Mouse (Mus musculus): Measurements from ENCODE around the gene Ttc8. TPM values are rescaled to one million over a fixed set of nuclear protein-coding genes. Genes with fewer than 3 reads are reported as not detected.
A peak's percentile ranks its signal among the peaks of the same experiment; 100 is the strongest.
"Not testable (repeated sequence)": the region's sequence is repeated elsewhere in the genome, so short reads cannot be mapped to it uniquely, and the experiment has no call there.

The Ttc8 gene
- 1 to 10 TPM; 3.9 to 5.2 TPM for total RNA-seq (2021)

DNA sequence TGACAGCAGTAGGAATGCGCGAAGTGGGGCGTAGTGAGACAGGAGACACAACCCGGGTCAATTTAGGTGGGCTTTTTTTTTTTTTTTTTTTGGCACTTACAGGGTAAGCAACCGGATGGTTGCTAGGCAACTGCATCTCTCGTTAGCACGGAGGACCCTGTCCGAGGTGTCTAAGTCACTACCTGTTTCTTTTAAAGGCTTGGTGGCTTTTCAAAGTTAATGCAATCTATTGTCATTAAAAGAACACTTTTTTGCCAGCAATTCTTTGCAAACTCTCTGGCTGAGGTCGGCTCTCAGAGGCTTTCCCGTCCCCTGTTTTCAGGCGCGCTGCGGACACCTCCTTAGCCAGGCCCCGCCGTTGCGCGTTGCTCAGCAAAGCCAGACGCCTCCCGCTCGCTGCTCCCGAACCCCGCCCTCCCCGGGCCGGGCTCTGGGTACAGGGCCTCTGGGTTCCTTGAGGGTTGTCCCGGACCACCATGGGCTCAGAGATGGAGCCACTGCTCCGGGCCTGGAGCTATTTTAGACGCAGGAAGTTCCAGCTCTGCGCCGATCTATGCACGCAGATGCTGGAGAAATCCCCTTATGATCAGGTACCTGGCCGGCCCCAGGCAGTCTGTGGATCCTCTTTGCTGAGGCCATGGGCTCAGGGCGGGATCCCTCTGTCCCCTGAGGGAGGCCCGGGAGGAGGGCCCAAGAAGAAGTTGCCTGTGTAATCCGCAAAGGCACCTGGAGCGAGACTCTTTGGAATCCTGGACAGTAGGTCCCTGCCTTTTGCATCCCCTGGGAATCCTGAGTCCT lies at the start of gene Ttc8:
TSS of gene Ttc8 (plus strand) at position 381 of the 798 bp plus-strand sequence.
- intact Hi-C loops (cut with DNase I), result no loop called here
- DNase-seq (ENCODE audit: low spot score), result peak; percentile 65

DNA sequence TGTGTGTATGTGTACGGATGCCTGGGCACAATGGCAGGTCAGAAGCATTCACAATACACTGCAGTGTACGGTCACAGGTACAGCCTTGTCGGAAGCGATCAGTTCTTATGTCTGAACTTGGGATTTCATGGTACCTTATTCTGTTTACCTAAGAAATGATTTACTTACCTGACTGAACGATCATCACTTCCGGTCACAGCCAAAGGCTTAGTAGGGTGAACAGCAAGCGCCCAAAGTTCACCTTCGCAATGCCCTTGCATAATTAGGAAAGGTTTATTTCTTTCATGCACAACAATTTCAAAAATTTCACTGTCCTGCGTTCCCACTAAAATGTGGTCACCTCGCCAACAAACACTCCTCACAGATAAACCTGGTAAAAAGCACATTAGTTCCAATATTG lies 47.5 kb upstream of the Ttc8 start:
- DNase-seq (ENCODE audit: low spot score), result no peak
- intact Hi-C loops (cut with DNase I), result no loop called here

DNA sequence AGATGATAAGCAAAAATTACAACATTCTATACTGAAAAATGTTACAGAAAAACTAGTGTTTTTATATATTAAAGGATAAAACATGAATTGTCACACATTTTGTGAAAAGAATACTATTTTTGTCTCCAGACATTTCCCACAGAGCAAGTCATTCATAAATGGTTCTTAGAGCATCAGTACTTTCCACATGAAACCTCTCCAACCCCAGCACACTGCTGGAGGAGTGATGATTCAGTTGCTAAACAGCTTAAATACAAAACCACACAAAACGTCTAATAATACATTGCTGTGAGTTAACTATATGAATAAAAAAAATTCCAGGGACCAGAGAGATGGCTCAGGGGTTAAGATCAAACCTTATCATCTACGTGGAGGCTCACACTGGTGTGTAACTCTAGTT lies 45.2 kb upstream of the Ttc8 start:
- intact Hi-C loops (cut with DNase I), result no loop called here
- DNase-seq (ENCODE audit: low spot score), result no peak

DNA sequence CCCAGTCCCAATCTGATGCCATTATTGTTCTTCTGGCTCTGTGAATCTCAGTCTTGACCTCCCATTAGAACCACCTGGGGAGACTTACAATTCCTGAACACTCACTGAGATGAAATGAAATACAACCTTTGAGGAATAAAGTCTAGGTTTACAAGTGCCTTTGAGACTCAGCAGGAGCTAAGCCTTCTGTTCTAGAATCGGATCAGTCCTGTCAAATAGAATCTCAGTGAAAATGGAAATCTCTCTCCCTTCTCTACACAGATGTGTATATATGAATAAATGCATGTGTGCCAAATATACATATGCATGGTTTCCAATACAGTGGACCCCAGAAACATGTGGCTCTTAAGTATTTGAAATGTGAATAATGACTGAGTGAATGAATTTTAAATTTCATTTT lies 41.7 kb upstream of the Ttc8 start:
- intact Hi-C loops (cut with DNase I), result no loop called here
- DNase-seq (ENCODE audit: low spot score), result no peak

DNA sequence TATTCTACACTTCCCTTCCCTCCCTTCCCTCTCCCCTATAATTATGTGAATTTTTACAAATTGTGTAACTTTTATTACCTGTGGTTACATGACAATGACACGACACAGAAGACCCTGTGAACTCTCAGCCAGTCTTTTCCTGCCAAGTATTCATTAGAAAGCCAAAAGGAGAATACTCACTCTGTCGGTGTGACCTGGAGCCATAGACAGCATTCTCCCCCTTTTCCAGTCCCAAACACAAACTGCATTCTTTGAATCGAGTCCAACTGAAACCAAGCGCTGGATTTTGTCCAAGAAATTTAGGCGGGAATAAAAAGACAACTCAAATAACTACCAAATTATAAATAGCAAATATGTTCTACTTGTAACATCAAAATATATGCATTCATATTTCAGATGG lies 38.6 kb upstream of the Ttc8 start:
- DNase-seq (ENCODE audit: low spot score), result no peak
- intact Hi-C loops (cut with DNase I), result loop anchor here (2.0 kb wide), 1 partner anchor 207 kb away; no protein-coding TSS in a partner anchor

DNA sequence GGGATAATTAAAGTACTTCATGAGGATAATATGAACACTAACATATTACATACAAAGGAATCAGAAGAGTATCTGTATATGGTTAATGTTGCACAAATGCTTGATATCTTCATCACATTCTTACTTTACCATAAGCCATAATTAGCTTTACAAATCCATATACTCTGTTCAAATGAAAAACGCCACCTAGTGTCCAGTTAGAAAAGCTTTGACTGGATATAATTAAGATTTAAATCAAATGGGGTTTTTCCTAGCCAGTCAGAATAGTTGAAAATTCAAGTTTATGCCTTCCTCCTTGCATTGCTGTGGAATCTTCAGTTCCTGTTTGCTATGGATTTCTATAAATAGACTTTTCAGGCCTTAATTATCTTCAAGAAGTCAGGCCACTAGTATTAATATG lies 35.9 kb upstream of the Ttc8 start:
- intact Hi-C loops (cut with DNase I), result no loop called here
- no peak for DNase-seq (ENCODE audit: low spot score)

DNA sequence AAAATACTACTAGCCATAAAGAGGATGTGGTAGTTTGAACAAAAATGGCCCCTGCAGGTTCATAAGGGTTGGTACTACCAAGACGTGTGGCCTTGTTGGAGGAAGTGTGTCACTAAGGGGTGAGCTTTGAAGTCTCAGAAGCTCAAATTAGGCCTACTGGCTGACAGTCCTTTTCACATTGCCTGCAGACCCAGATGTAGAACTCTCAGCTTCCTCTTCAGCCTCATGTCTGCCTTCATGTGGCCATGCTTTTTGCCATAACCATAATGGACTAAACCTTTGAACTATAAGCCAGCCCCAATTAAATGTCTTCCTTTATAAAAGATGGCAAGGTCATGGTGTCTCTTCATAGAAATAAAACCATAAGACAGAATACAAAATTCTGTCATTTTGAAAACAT lies 23.6 kb upstream of the Ttc8 start:
- DNase-seq (ENCODE audit: low spot score), result no peak
- intact Hi-C loops (cut with DNase I), result no loop called here

DNA sequence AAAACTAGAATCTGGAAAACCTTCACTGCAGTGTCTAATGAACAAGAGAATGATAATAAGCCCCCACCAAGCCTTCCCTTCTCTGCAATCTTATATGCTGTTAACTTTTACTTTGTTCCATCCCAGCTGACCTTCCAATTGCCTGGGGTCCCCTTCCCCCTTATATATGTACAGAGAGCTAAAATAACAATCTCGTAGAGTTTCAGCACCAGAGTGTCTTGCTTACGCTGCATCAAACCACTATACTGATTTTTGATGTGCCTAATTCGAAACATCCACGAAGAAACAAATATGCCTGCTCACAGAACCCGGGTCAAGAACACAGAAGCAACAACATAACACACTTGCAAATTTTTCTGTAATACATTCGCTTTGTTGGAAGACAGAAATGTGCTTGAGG lies 20.7 kb upstream of the Ttc8 start:
- no peak for DNase-seq (ENCODE audit: low spot score)
- intact Hi-C loops (cut with DNase I), result no loop called here

DNA sequence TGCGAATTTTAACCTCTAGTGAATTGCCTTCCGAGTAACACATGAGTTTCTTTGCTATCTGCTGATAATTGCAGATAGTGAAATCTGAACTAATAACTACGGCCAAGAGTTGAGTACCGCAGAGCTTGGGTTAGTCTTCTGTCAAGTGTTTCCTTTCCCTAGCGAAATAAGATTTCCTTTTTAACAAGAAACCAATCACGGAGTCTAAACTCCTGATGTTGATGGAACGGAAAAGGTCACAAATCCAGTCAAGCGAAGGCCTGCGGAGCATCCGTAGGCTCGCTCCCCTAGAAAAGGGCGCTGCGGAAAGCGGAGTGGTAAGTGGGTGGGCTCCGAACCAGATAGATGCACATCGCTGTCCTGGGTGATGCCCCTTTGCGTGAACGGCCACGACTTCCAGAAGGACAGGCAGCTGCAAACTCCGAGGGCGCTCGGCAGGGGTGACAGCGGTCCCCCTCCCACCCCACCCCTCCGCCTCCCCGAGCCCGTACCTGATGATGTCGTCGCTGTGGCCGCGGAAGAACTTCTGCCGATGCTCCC lies 20.0 kb upstream of the Ttc8 start:
- intact Hi-C loops (cut with DNase I), result no loop called here
- no peak for DNase-seq (ENCODE audit: low spot score)

DNA sequence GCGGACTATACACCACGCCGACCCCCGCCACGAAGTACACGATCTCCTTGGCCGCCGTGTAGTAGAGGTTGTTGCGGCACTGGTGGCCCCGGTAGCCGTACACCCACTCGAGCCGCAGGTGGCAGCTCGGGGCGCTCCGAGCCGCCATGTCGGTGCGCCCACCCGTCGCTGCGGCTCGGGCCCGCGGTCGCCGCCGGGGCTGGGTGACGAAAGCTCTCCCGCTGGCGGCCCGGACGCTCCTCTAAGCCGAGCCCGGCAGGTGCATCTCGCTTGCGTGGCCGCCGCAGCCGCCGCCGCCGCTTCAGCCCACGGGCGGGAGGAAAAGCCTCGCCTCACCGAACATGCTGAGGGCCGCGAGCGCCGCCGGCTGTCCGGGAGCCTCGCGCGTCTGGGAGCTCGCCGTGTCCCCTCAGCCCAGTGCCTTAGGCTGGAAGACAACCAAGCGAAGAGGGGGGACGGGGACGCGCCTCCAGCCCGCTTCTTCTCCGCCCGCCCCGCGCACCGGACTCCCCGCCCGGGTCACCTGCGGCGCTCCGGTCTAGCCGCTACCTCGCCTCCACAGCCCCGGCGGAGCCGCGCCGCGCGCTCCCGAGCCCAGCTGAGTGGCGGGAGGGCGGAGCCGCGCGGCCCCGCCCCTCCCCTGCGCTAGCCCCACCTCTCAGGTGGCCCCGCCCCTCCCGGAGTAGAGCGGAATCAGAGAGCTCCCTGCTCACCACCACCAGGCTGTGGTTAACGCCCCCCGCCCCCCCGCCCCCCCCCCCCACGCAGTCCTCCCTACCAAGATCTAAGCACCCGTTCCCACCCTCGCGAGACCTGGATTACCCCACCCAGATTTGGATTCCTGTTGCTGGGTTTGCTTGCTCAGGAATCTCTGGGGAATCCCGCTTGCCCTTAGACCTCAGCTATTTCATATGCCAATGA lies 19.2 kb upstream of the Ttc8 start, which contains the start of gene Eml5:
TSS of gene Eml5 (minus strand) at position 604 of the 921 bp plus-strand sequence.
- peak; percentile 17 for DNase-seq (ENCODE audit: low spot score)
- intact Hi-C loops (cut with DNase I), result no loop called here

DNA sequence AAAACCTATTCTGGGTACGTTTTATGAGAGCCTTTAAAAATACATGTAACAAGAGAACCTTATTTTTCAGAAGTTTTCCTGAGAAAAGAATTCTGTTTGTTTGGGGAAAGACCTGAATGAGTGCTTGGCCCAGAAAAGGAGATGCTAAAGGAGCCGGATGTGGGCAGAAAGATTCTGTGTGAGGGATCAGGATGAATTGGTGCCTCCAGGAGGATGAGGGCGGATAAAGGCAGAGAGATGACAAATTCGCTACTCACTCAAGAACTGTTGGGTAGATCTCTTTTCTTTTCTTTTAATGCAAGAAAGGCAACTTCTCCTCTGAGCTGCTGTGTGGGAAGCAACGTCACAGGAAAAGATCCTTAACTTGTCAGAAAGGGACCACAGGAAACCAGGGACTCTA lies 14.9 kb upstream of the Ttc8 start:
- intact Hi-C loops (cut with DNase I), result no loop called here
- no peak for DNase-seq (ENCODE audit: low spot score)

DNA sequence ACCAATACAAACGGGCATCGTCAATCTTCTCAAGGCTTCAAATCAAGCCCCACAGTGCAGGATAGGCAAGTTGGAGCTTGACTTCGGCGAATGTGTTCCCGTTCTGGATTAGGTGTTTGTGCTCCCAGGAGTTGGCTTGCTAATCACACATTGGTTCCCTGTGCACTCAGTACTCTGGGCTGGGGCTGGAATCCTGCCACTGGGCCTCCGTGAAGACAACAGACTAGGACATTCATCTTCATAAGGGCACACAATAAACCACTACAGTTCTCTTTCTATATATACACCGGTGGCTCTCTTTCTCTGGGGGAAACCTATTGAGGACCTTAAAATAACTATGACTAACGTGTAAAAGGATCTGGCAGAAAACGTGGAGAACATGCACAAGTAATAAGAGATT lies 10.3 kb upstream of the Ttc8 start:
- intact Hi-C loops (cut with DNase I), result no loop called here
- no peak for DNase-seq (ENCODE audit: low spot score)

DNA sequence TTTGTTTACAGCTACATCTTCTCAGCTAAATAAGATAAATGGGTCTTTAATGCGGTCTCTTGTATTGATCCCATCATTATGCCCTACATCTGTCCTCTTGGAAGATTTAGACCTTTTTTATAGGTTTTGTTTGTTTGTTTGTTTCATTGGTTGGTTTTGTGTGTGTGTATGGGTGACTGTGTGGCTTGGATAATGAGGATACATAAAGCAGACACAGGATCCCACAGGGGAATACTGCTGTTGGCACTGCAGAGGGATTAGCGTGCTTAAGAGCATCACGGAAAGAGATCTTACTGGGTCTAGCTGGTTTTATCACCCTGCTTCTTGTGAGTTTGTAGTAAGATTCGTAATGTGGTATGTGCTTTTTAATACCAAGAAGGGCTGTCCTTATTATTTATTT lies 10.8 kb downstream of the Ttc8 start:
- no peak for DNase-seq (ENCODE audit: low spot score)
- intact Hi-C loops (cut with DNase I), result no loop called here

DNA sequence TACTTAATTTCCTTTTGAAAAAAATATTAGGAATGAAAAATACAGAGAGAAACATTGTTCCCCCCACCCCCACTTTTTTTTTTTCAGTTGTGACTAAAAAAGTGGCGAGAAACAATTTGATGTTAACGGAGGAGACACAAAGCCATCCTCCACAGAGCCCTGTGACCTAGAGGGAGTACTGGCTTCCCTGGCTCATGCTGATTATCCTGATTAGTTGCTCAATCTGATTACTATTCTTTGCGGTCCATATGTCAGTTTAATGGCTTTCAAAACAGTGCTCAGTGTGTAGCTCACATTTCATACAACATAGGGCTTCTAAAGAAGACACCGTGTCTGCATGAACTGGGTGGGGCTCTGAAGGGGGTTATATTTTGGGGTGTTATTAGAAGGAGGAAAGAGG lies 12.1 kb downstream of the Ttc8 start:
- intact Hi-C loops (cut with DNase I), result no loop called here
- DNase-seq (ENCODE audit: low spot score), result no peak

DNA sequence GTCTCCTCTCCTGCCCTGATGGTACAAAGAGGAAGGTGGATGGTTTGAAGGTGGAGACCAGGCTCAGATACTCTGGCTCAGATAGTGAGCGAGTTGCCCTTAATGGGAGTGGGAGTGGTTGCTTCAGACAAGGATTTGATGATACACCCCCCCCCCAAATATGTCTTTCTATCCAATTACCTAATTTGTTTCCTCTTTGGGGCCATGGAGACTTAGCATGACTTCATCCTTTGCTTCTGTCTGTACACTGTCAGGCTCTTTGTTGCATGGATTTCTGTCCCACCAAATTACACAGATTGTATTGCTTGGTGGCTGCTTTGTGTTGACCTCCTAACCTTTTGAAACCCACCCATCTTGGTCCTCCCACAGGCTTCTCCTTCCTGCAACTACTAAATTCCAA lies 12.5 kb downstream of the Ttc8 start:
- no peak for DNase-seq (ENCODE audit: low spot score)
- intact Hi-C loops (cut with DNase I), result no loop called here

DNA sequence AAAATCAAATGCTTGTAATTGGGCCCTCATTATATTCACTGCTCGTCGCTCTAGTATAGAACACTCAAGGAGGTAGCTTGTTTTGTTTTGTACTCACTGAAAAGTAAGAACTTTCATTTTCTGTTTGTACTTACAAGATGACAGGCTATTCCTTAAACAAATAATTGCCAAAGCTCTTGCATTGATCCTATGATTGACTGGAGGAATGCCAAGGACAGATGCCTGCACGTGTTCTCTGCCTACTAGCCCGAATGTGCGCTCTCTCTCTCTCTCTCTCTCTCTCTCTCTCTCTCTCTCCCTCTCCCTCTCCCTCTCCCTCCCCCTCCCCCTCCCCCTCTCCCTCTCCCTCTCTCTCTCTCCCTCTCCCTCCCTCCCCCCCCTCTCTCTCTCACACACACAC lies 30.9 kb downstream of the Ttc8 start:
- intact Hi-C loops (cut with DNase I); DNase-seq (ENCODE audit: low spot score): not testable (repeated sequence)

DNA sequence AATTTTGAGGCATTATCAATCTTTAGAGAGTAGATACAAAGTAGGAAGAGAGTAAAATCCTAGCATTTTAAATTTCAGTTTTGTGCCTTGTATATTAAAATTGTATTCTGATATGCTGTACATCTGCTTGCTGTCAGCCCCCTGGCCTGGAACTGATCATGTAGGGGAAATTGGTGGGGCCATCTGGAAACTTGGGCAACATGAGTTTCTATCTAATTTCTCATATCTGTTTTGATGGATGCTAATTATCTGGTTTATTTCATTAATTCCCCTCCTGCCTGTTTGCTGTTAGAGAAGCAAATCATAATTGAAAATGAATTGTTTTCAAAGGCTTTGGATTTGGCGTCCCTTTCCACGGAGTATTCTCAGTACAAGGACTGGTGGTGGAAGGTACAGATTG lies 36.6 kb downstream of the Ttc8 start:
- intact Hi-C loops (cut with DNase I), result no loop called here
- no peak for DNase-seq (ENCODE audit: low spot score)

DNA sequence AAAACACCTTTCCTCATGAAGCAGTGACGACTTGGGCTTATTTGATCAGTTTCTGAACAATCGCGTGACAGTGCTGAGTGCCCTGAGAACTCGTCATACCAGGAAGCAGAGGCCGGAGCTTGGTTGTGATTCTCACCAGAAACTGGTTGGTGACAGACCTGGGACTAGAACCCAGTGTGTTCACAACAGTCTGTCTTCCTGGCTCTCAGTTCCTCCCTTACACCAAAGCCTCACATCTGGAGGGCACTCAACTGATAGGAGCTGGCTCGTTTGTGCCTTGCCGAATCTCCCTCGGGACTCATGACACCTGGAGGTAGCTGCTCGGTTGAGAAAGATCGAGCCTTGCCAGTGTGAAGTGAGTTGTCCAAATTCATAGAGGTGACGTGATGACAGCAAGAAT lies 37.1 kb downstream of the Ttc8 start:
- DNase-seq (ENCODE audit: low spot score), result no peak
- intact Hi-C loops (cut with DNase I), result no loop called here

DNA sequence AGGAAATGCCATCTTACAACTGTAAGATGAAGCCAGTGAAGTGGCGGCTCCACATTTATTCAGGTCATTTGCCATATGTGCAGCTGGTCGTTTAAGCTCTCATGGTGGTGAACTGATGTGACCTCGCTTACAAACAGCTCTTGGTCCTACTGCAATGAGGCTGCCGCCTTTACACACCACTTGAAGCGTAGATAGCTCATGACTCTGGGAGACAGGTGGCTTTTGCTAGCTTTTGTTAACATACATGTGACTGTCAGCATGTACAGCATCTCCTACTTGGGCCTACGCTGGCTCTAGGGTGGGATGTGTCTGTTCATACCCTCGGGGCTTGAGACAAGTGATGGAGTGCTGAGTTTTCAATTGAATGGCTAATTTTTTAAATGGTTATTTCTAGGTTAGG lies 40.6 kb downstream of the Ttc8 start:
- intact Hi-C loops (cut with DNase I), result no loop called here
- DNase-seq (ENCODE audit: low spot score), result no peak

DNA sequence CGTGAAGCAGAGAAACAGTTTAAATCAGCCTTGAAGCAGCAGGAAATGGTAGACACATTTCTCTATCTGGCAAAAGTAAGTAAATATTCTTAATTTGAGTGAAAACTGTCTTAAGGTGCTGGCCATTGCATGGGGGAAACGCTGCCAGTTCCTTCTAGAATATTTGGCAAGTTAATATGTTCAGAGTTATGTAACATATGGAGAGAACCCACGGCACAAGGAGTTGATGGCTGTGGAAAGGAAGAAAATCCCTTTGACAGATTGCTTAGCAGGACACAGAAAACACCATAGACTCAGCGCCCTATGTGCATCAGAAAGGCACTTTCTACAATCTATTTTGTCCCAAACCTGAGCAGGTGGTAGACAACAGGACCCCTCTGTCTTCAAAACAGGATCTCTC lies 41.0 kb downstream of the Ttc8 start:
- DNase-seq (ENCODE audit: low spot score), result no peak
- intact Hi-C loops (cut with DNase I), result no loop called here
